Mouse (Mus musculus): ENCODE results near the gene Sbk3. TPM values are rescaled to one million over a fixed set of nuclear protein-coding genes. Genes with fewer than 3 reads are reported as not detected.
A peak's percentile ranks its signal among the peaks of the same experiment; 100 is the strongest.

Gene Sbk3
- total RNA-seq, 2 experiments from 2014 or later = 0.46 to 5.2 TPM

GRCm38 (mm10) chr7:4923586-4924364, 47.2 kb downstream of the Sbk3 start:
- peak; percentile 55 for TF ChIP-seq CTCF (IDR thresholded peaks at IDR 0.05)
- Histone ChIP-seq H3K27ac (peak overlapping the region; percentile 84), H3K4me3 (peak overlapping the region; percentile 74)
- peak; percentile 73 for DNase-seq
- intact Hi-C loops (cut with DNase I) = no loop called here

- TF ChIP-seq CTCF (IDR thresholded peaks at IDR 0.05) = peak; percentile 49
- DNase-seq = peak; percentile 57
- H3K4me3 ChIP-seq = peak overlapping the region; percentile 74
- peak overlapping the region; percentile 84 for H3K27ac ChIP-seq
- intact Hi-C loops (cut with DNase I) = no loop called here
Observed at GRCm38 (mm10) chr7:4922931-4923565, 47.9 kb downstream of the Sbk3 start.

- intact Hi-C loops (cut with DNase I) = no loop called here
- DNase-seq = peak; percentile 80
- peak overlapping the region; percentile 84 for H3K27ac ChIP-seq
- no peak for TF ChIP-seq CTCF (IDR thresholded peaks at IDR 0.05)
- H3K4me3 ChIP-seq = peak overlapping the region; percentile 74
Observed at GRCm38 (mm10) chr7:4922508-4922907, 48.5 kb downstream of the Sbk3 start.

- H3K27ac ChIP-seq = peak within 1 kb of the TSS; percentile 84
Observed at GRCm38 (mm10) chr7:4921824-4922482, 49.0 kb downstream of the Sbk3 start, which contains the start of gene Nat14. TSS of gene Nat14 (plus strand) at chr7:4922028.

GRCm38 (mm10) chr7:4920976-4921823, 49.8 kb downstream of the Sbk3 start:
- H3K27ac ChIP-seq = peak overlapping the region; percentile 43
- no peak for DNase-seq
- peak overlapping the region; percentile 23 for H3K4me3 ChIP-seq
- no peak for TF ChIP-seq CTCF (IDR thresholded peaks at IDR 0.05)
- intact Hi-C loops (cut with DNase I) = no loop called here

More at GRCm38 (mm10) chr7:4921824-4922482, 49.0 kb downstream of the Sbk3 start, which contains the start of gene Nat14:
- TF ChIP-seq CTCF (IDR thresholded peaks at IDR 0.05) = no peak
- DNase-seq = no peak
- intact Hi-C loops (cut with DNase I) = no loop called here
- H3K4me3 ChIP-seq = peak within 1 kb of the TSS; percentile 74

GRCm38 (mm10) chr7:4920496-4920895, 50.5 kb downstream of the Sbk3 start:
- intact Hi-C loops (cut with DNase I) = no loop called here
- TF ChIP-seq CTCF (IDR thresholded peaks at IDR 0.05) = no peak
- H3K4me3 ChIP-seq = no peak overlapping the region
- H3K27ac ChIP-seq = no peak overlapping the region
- DNase-seq = no peak

- no peak for DNase-seq
Observed at GRCm38 (mm10) chr7:4919971-4920370, 51.0 kb downstream of the Sbk3 start.

GRCm38 (mm10) chr7:4919096-4919495, 51.9 kb downstream of the Sbk3 start:
- no peak for TF ChIP-seq CTCF (IDR thresholded peaks at IDR 0.05)
- H3K4me3 ChIP-seq = no peak overlapping the region
- DNase-seq = no peak
- intact Hi-C loops (cut with DNase I) = loop anchor here (5.0 kb wide), 1 partner anchor 107 kb away; the partner anchor contains the start of gene Ube2s
- H3K27ac ChIP-seq = no peak overlapping the region

More at GRCm38 (mm10) chr7:4919971-4920370, 51.0 kb downstream of the Sbk3 start:
- no peak for TF ChIP-seq CTCF (IDR thresholded peaks at IDR 0.05)
- Histone ChIP-seq H3K4me3 (no peak overlapping the region), H3K27ac (no peak overlapping the region)
- intact Hi-C loops (cut with DNase I) = loop anchor here (5.0 kb wide), 1 partner anchor 108 kb away; the partner anchor contains the start of gene Ube2s

GRCm38 (mm10) chr7:4918681-4919080, 52.3 kb downstream of the Sbk3 start:
- no peak for DNase-seq
- TF ChIP-seq CTCF (IDR thresholded peaks at IDR 0.05) = no peak
- intact Hi-C loops (cut with DNase I) = loop anchor here (5.0 kb wide), 1 partner anchor 106 kb away; the partner anchor contains the start of gene Ube2s
- Histone ChIP-seq H3K27ac (no peak overlapping the region), H3K4me3 (no peak overlapping the region)

- TF ChIP-seq CTCF (IDR thresholded peaks at IDR 0.05) = no peak
- Histone ChIP-seq H3K4me3 (no peak overlapping the region), H3K27ac (no peak overlapping the region)
- no peak for DNase-seq
- intact Hi-C loops (cut with DNase I) = loop anchor here (5.0 kb wide), 1 partner anchor 105 kb away; the partner anchor contains the start of gene Ube2s
Observed at GRCm38 (mm10) chr7:4917494-4917893, 53.5 kb downstream of the Sbk3 start.

- peak overlapping the region; percentile 96 for H3K4me3 ChIP-seq
- no peak for DNase-seq
- no peak for TF ChIP-seq CTCF (IDR thresholded peaks at IDR 0.05)
- peak overlapping the region; percentile 99 for H3K27ac ChIP-seq
- intact Hi-C loops (cut with DNase I) = loop anchor here (2.0 to 5.0 kb wide), 3 partner anchors 25 to 104 kb away; partner anchors contain the start of genes Isoc2a and Ube2s
Observed at GRCm38 (mm10) chr7:4915669-4916416, 55.1 kb downstream of the Sbk3 start.

Other genes starting within 250 kb of the Sbk3 start
- gene Tmem150b, start 245.9 kb downstream of the Sbk3 start, total RNA-seq (2021) = under 1 TPM in 1 of 2 experiments, not detected in 1; 0.22 TPM
- 10 to 100 TPM in 1 of 2 experiments, 1 to 10 TPM in 1; 8.0 to 11.5 TPM for gene Kmt5c, start 231.1 kb downstream of the Sbk3 start, total RNA-seq (2021)
- under 1 TPM; 0.51 to 0.78 TPM for gene Cox6b2, start 218.1 kb downstream of the Sbk3 start, total RNA-seq (2021)
- not detected for gene Fam71e2, start 199.9 kb downstream of the Sbk3 start, total RNA-seq (2021)
- not detected for gene Il11, start 188.3 kb downstream of the Sbk3 start, total RNA-seq (2021)
- not detected for gene Tmem190, start 188.2 kb downstream of the Sbk3 start, total RNA-seq (2021)
- 10 to 100 TPM in 1 of 2 experiments, 1 to 10 TPM in 1; 8.0 to 10.6 TPM for gene Tmem238, start 181.5 kb downstream of the Sbk3 start, total RNA-seq (2021)
- gene Rpl28, start 178.3 kb downstream of the Sbk3 start, total RNA-seq (2021) = 100 to 1,000 TPM; 483 to 569 TPM
- gene Ube2s, start 158.6 kb downstream of the Sbk3 start, total RNA-seq (2021) = 10 to 100 TPM; 76.4 to 82.7 TPM
- not detected for gene Shisa7, start 126.5 kb downstream of the Sbk3 start, total RNA-seq (2021)
- 1 to 10 TPM; 3.9 TPM for gene Isoc2b, start 100.9 kb downstream of the Sbk3 start, total RNA-seq (2021)
- gene Isoc2a, start 94.0 kb downstream of the Sbk3 start, total RNA-seq (2021) = 10 to 100 TPM; 26.4 to 33.5 TPM
- under 1 TPM; 0.17 to 0.38 TPM for gene Gm36210, start 64.7 kb downstream of the Sbk3 start, total RNA-seq (2021)
- gene Zfp628, start 56.0 kb downstream of the Sbk3 start, total RNA-seq (2021) = 10 to 100 TPM in 1 of 2 experiments, 1 to 10 TPM in 1; 8.5 to 10.7 TPM
- gene Nat14, start 49.1 kb downstream of the Sbk3 start, total RNA-seq (2021) = 1 to 10 TPM; 2.7 to 5.9 TPM
- 1 to 10 TPM; 4.3 to 8.7 TPM for gene Ssc5d, start 45.4 kb downstream of the Sbk3 start, total RNA-seq (2021)
- gene Sbk2, start 6.8 kb downstream of the Sbk3 start, total RNA-seq (2021) = 10 to 100 TPM; 36.7 to 77.0 TPM
- gene Zfp579, start 25.0 kb upstream of the Sbk3 start, total RNA-seq (2021) = 1 to 10 TPM; 8.8 to 9.5 TPM
- gene Zfp524, start 43.2 kb upstream of the Sbk3 start, total RNA-seq (2021) = 10 to 100 TPM in 1 of 2 experiments, 1 to 10 TPM in 1; 6.5 to 10.4 TPM
- 10 to 100 TPM; 23.2 to 23.3 TPM for gene Fiz1, start 43.5 kb upstream of the Sbk3 start, total RNA-seq (2021)
- gene Gm44973, start 44.3 kb upstream of the Sbk3 start, total RNA-seq (2021) = not detected
- 10 to 100 TPM; 12.9 to 15.6 TPM for gene Zfp865, start 49.2 kb upstream of the Sbk3 start, total RNA-seq (2021)
- not detected for gene Ccdc106, start 49.4 kb upstream of the Sbk3 start, total RNA-seq (2021)
- gene 4632433K11Rik, start 63.0 kb upstream of the Sbk3 start, total RNA-seq (2021) = not detected
- gene Zfp784, start 67.3 kb upstream of the Sbk3 start, total RNA-seq (2021) = 1 to 10 TPM; 2.8 to 3.9 TPM
- 1 to 10 TPM; 3.0 to 4.1 TPM for gene Zfp580, start 80.4 kb upstream of the Sbk3 start, total RNA-seq (2021)
- 10 to 100 TPM; 50.0 to 51.0 TPM for gene U2af2, start 91.0 kb upstream of the Sbk3 start, total RNA-seq (2021)
- gene Epn1, start 109.1 kb upstream of the Sbk3 start, total RNA-seq (2021) = 100 to 1,000 TPM; 165 to 171 TPM
- gene Rfpl4, start 145.8 kb upstream of the Sbk3 start, total RNA-seq (2021) = not detected
- 1 to 10 TPM; 1.4 to 2.9 TPM for gene Rasl2-9, start 154.8 kb upstream of the Sbk3 start, total RNA-seq (2021)
- gene Vmn1r55, start 178.5 kb upstream of the Sbk3 start, total RNA-seq (2021) = not detected
- not detected for gene Vmn1r56, start 225.6 kb upstream of the Sbk3 start, total RNA-seq (2021)
- not detected for gene Vmn1r57, start 247.3 kb upstream of the Sbk3 start, total RNA-seq (2021)